Mouse (Mus musculus) liver, adult 2 months (tissue): Measurements from ENCODE around the gene Susd6.

ENCODE experiments used
- CTCF ChIP-seq: fragments of 200-500 bp; IDR thresholded peaks from 2 replicates; pipeline ENCODE4 v1.5.1; 2011; ENCODE audit warnings: low read depth, low read length, control low read depth
- POLR2A ChIP-seq: fragments of 200-500 bp; IDR thresholded peaks from 2 replicates; pipeline ENCODE4 v1.6.1; 2011; ENCODE audit warnings: low read length, control low read depth; ENCODE audit not compliant: insufficient read depth; ENCODE audit errors: extremely low read depth

DNA sequence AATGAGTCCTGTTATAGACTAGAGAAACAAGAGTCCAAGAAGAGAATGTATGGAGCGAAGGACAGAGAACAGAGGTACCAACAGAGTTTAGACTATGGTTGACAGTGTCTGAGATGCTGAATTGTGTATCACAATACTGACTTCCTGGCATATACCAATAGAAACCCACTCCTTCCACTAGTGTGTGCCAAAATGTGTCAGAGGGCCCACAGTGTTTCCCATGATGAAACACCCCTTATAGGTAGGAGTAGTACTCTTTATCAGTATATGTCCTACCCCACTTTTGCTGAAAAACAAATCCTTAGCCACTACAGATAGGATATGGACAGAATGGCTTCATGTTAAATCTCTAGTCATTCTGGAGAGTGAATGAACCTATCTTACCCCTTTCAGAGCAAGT, 52.3 kb downstream of the Susd6 start:
- TF ChIP-seq CTCF (no peak), POLR2A (no peak)
